Mouse (Mus musculus): ENCODE measurements around the gene Them5. TPM values are rescaled to one million over a fixed set of nuclear protein-coding genes. Genes with fewer than 3 reads are reported as not detected.
A peak's percentile ranks its signal among the peaks of the same experiment; 100 is the strongest.

The Them5 gene
- total and polyA plus RNA-seq, 2 experiments: 0.09 TPM; not detected in 1

DNA sequence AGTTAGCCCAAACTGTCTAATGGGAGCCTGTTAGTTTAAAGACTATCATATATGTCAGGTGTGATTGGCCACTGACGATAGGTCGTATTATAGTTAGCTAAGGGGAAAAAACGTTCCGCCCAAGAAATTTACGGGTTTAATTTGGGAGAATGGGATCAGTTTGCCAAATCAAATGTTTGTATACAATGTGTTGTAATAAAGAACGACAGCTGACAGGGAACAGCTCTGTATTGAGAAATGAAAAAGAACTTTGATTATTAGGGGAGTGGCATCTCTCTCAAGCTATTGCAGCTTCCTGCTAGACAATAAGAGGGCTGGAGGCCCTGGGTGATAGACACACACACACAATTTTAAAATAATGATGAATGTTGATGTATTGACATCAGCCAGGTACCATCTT lies 31.0 kb upstream of the Them5 start:
- Histone ChIP-seq H3K36me3 (ENCODE audit: control insufficient read depth, insufficient read depth, low read length) (no peaks in the 10 kb centered on the region), H3K4me3 (ENCODE audit: insufficient read depth, low read depth, low read length) (peak overlapping the region; percentile 72), H3K79me2 (ENCODE audit: control insufficient read depth, insufficient read depth, low read length) (peaks cover 21% of the 10 kb centered on the region; the same call in 1 of the 2 replicates), H3K27ac (replicated peaks; ENCODE audit: insufficient read depth, low read depth, low read length) (peak overlapping the region; percentile 99), H3K4me1 (ENCODE audit: control insufficient read depth, insufficient read depth, low read length) (peaks cover 5% of the 10 kb centered on the region; the same call in 1 of the 2 replicates), H3K27me3 (ENCODE audit: control insufficient read depth, insufficient read depth, low read length) (no peaks in the 10 kb centered on the region), H3K9ac (ENCODE audit: low read depth, low read length) (peak overlapping the region; percentile 83)
- TF ChIP-seq CTCF (IDR thresholded peaks at IDR 0.05; ENCODE audit: low read depth, low read length): no peak
- no peak for TF ChIP-seq POLR2A (IDR thresholded peaks at IDR 0.05; ENCODE audit: extremely low read depth, insufficient read depth, low read length)
- WGBS: 24% methylated on average over 6 of the region's 6 CpGs
- DNase-seq (ENCODE audit: extremely low read depth, low read depth, low spot score): peak; percentile 96

DNA sequence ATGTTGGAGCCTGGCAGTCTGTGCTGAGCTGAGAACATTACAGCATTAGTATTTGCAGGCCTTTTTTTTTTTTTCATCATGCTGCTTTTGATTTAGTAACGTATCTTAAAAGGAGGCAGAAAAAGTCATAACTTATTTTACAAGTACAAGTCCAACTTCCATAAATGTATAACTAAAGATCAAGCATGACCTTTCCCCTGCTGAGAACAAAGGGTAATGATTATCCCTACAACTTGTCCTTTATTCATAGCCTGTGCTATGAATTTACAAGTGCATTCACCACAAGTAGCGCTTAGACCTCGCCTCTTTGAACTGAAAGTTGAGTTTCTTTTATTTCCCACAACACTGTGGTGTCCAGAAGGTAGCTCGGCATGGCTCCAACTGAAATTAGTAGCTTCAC lies 30.5 kb upstream of the Them5 start:
- H3K36me3 ChIP-seq (ENCODE audit: control insufficient read depth, insufficient read depth, low read length): no peaks in the 10 kb centered on the region
- H3K9ac ChIP-seq (ENCODE audit: low read depth, low read length): peak overlapping the region; percentile 79
- peak overlapping the region; percentile 72 for H3K4me3 ChIP-seq (ENCODE audit: insufficient read depth, low read depth, low read length)
- TF ChIP-seq POLR2A (IDR thresholded peaks at IDR 0.05; ENCODE audit: extremely low read depth, insufficient read depth, low read length) (no peak), CTCF (IDR thresholded peaks at IDR 0.05; ENCODE audit: low read depth, low read length) (no peak)
- peak; percentile 89 for DNase-seq (ENCODE audit: extremely low read depth, low read depth, low spot score)
- H3K27ac ChIP-seq (replicated peaks; ENCODE audit: insufficient read depth, low read depth, low read length): peak overlapping the region; percentile 99
- peaks cover 21% of the 10 kb centered on the region; the same call in 1 of the 2 replicates for H3K79me2 ChIP-seq (ENCODE audit: control insufficient read depth, insufficient read depth, low read length)
- no peaks in the 10 kb centered on the region for H3K27me3 ChIP-seq (ENCODE audit: control insufficient read depth, insufficient read depth, low read length)
- WGBS: 25% methylated on average over 4 of the region's 4 CpGs
- peaks cover 5% of the 10 kb centered on the region; the same call in 1 of the 2 replicates for H3K4me1 ChIP-seq (ENCODE audit: control insufficient read depth, insufficient read depth, low read length)

DNA sequence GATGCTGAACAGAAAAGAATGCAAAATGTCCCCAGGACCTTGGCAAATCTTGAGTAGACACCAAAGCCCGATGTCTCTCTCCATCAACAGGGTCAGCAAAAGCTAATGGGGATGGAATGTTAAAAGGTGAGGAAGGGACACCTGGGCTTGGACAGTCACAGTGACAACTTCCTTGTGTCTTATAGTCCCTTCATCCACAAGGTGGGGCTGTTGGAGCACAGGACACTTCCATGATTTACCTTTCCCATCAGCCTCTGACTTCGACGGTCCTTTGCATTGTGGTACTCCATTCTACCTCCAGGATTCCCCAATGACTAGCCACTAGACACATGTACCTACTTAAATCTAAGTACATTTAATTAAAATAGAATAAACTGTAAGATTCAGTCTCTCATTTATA lies 13.2 kb upstream of the Them5 start:
- Histone ChIP-seq H3K27ac (replicated peaks; ENCODE audit: insufficient read depth, low read depth, low read length) (no peak overlapping the region), H3K4me1 (ENCODE audit: control insufficient read depth, insufficient read depth, low read length) (no peaks in the 10 kb centered on the region), H3K27me3 (ENCODE audit: control insufficient read depth, insufficient read depth, low read length) (no peaks in the 10 kb centered on the region), H3K79me2 (ENCODE audit: control insufficient read depth, insufficient read depth, low read length) (no peaks in the 10 kb centered on the region), H3K36me3 (ENCODE audit: control insufficient read depth, insufficient read depth, low read length) (peaks cover 63% of the 10 kb centered on the region), H3K9ac (ENCODE audit: low read depth, low read length) (no peak overlapping the region), H3K4me3 (ENCODE audit: insufficient read depth, low read depth, low read length) (no peak overlapping the region)
- peak; percentile 43 for DNase-seq (ENCODE audit: extremely low read depth, low read depth, low spot score)
- TF ChIP-seq POLR2A (IDR thresholded peaks at IDR 0.05; ENCODE audit: extremely low read depth, insufficient read depth, low read length) (no peak), CTCF (IDR thresholded peaks at IDR 0.05; ENCODE audit: low read depth, low read length) (peak; percentile 69)
- WGBS: 64% methylated on average over 3 of the region's 3 CpGs

DNA sequence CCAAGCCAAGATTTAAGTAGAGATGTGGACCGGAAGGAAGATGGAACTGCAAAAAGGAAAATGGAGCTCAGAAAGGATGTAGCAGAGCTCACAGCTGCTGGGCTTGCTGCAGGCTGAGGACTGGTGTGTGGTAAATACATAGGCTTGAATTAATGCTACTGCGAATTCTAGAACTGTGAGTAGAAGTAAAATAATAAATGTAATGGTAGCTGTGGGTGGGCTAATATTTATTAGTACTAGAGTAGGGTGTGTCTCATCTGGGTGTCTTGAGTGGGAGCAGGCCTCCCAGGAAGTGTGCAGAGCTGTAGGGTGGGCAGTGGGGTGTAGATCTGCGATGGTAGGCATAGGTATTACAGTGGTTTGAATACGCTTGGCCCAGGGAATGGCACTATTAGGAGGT lies 7.5 kb upstream of the Them5 start:
- H3K36me3 ChIP-seq (ENCODE audit: control insufficient read depth, insufficient read depth, low read length): peaks cover 27% of the 10 kb centered on the region
- H3K4me3 ChIP-seq (ENCODE audit: insufficient read depth, low read depth, low read length): no peak overlapping the region
- peaks cover 10% of the 10 kb centered on the region for H3K4me1 ChIP-seq (ENCODE audit: control insufficient read depth, insufficient read depth, low read length)
- no peak overlapping the region for H3K9ac ChIP-seq (ENCODE audit: low read depth, low read length)
- no peaks in the 10 kb centered on the region for H3K27me3 ChIP-seq (ENCODE audit: control insufficient read depth, insufficient read depth, low read length)
- no peak for TF ChIP-seq CTCF (IDR thresholded peaks at IDR 0.05; ENCODE audit: low read depth, low read length)
- no peak for TF ChIP-seq POLR2A (IDR thresholded peaks at IDR 0.05; ENCODE audit: extremely low read depth, insufficient read depth, low read length)
- no peak overlapping the region for H3K27ac ChIP-seq (replicated peaks; ENCODE audit: insufficient read depth, low read depth, low read length)
- H3K79me2 ChIP-seq (ENCODE audit: control insufficient read depth, insufficient read depth, low read length): no peaks in the 10 kb centered on the region
- DNase-seq (ENCODE audit: extremely low read depth, low read depth, low spot score): no peak
- 95% methylated on average over 4 of the region's 4 CpGs for WGBS

DNA sequence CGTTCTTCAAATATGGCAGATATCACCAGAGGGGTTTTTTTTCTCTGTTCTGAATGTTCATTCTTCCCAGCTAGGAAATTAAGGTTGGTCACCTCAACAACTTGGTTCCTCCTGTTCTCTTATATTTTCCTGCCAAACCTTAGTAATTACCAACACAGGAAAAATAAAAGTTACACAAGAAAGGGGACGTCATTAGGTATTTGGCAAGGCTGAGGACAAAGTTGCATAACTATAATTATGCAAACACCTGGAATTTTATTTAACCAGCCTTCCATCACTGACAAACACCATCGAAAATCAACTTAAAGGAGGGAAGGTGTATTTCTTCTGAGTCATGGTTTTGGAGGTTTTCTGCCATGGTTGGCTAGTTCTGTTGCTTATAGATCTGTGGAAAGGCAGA lies 3.4 kb upstream of the Them5 start:
- WGBS: 35% methylated on average over 3 of the region's 3 CpGs
- Histone ChIP-seq H3K27ac (replicated peaks; ENCODE audit: insufficient read depth, low read depth, low read length) (peak overlapping the region; percentile 77), H3K36me3 (ENCODE audit: control insufficient read depth, insufficient read depth, low read length) (no peaks in the 10 kb centered on the region; the same call in 1 of the 2 replicates), H3K79me2 (ENCODE audit: control insufficient read depth, insufficient read depth, low read length) (no peaks in the 10 kb centered on the region), H3K9ac (ENCODE audit: low read depth, low read length) (no peak overlapping the region), H3K4me1 (ENCODE audit: control insufficient read depth, insufficient read depth, low read length) (peaks cover 12% of the 10 kb centered on the region), H3K27me3 (ENCODE audit: control insufficient read depth, insufficient read depth, low read length) (no peaks in the 10 kb centered on the region), H3K4me3 (ENCODE audit: insufficient read depth, low read depth, low read length) (no peak overlapping the region)
- peak; percentile 92 for DNase-seq (ENCODE audit: extremely low read depth, low read depth, low spot score)
- no peak for TF ChIP-seq CTCF (IDR thresholded peaks at IDR 0.05; ENCODE audit: low read depth, low read length)
- TF ChIP-seq POLR2A (IDR thresholded peaks at IDR 0.05; ENCODE audit: extremely low read depth, insufficient read depth, low read length): no peak

DNA sequence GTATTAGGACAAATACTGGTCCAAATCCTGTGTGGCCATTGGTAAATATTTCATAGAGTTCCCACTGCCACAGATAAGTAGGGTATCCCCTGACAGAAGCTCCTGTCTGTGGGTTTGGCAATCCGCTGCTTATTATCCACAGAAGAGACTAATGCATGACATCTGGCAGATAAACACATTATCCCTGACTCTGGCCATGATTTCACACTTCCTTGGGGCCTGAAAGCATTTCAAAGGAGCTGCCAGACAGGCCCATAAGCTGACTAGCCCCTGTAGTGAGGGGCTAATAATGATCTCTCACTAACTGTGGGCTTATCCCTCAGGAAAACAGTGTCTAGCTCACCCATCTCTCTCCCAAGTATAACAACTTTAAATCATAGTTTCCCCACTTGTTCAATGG lies 653 bp downstream of the Them5 start:
- no peak for DNase-seq (ENCODE audit: extremely low read depth, low read depth, low spot score)
- H3K36me3 ChIP-seq (ENCODE audit: control insufficient read depth, insufficient read depth, low read length): no peaks in the 10 kb centered on the region
- H3K4me3 ChIP-seq (ENCODE audit: insufficient read depth, low read depth, low read length): no peak overlapping the region
- 75% methylated on average over 1 of the region's 1 CpGs for WGBS
- peaks cover 12% of the 10 kb centered on the region for H3K4me1 ChIP-seq (ENCODE audit: control insufficient read depth, insufficient read depth, low read length)
- no peaks in the 10 kb centered on the region for H3K79me2 ChIP-seq (ENCODE audit: control insufficient read depth, insufficient read depth, low read length)
- TF ChIP-seq CTCF (IDR thresholded peaks at IDR 0.05; ENCODE audit: low read depth, low read length): no peak
- no peak for TF ChIP-seq POLR2A (IDR thresholded peaks at IDR 0.05; ENCODE audit: extremely low read depth, insufficient read depth, low read length)
- H3K9ac ChIP-seq (ENCODE audit: low read depth, low read length): no peak overlapping the region
- H3K27me3 ChIP-seq (ENCODE audit: control insufficient read depth, insufficient read depth, low read length): no peaks in the 10 kb centered on the region
- no peak overlapping the region for H3K27ac ChIP-seq (replicated peaks; ENCODE audit: insufficient read depth, low read depth, low read length)
